In the genomic region with DNA sequence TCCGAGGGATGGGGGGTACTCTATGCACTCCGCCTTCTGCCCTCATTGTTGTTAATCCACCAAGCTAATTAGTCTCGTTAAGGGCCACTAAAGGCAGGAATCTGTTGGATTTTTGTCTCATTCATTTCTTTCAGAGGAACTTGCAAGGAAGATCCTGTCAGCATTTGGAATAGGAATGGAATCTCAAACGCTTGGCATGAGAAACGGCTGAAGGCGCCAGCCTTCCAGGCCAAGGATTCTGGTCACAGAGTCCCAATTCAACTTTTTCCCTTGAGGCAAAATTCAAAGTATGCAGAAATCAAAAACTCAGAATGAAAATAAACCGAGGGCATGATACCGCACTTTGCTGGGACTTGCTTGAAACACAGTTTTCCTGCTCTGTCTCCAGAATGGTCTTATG, we compare ENCODE assay signal across 16 mouse cellular contexts. TPM values are rescaled to one million over a fixed set of nuclear protein-coding genes. Genes with fewer than 3 reads are reported as not detected.
DNase-seq lines count a peak whose midpoint lies in the region; ATAC-seq and TF ChIP-seq lines count a peak whose summit lies in the region.
"Had no signal": no experiment of that assay in that cellular context is flagged by ENCODE, and none has a peak within 500 bp of the region (broad histone marks: within the 10 kb centered on the region; RNA-seq: fewer than 3 reads in every experiment).

No protein-coding gene starts in this region.

- no peak overlapping the region for H3K27ac ChIP-seq in forebrain, embryonic 14.5 days (ENCODE audit: low read depth, low read length)
- H3K27ac ChIP-seq in forebrain, embryonic 12.5 days = no peak overlapping the region
- H3K27ac ChIP-seq in lung, postnatal 0 days (ENCODE audit: low read length) = no peak overlapping the region
- H3K27ac ChIP-seq: embryonic facial prominence, embryonic 13.5 days; left cerebral cortex, adult 2 months; liver, embryonic 12.5 days; macrophage; midbrain, embryonic 15.5 days; neural tube, embryonic 12.5 days had no signal

- TF ChIP-seq CTCF in lung, postnatal 0 days (IDR thresholded peaks at IDR 0.05) = no peak

- no peak for TF ChIP-seq EP300 in lung, postnatal 0 days (IDR thresholded peaks at IDR 0.05)

- WGBS in forebrain, embryonic 14.5 days = 16% methylated on average over 8 of the region's 8 CpGs
- WGBS in forebrain, embryonic 12.5 days = 21% methylated on average over 8 of the region's 8 CpGs
- WGBS in lung, postnatal 0 days = 75% methylated on average over 8 of the region's 8 CpGs

- no peak overlapping the region for H3K4me2 ChIP-seq in forebrain, embryonic 14.5 days (ENCODE audit: low read length)
- H3K4me2 ChIP-seq in forebrain, embryonic 12.5 days = no peak overlapping the region; the same call in 1 of the 2 replicates
- H3K4me2 ChIP-seq in lung, postnatal 0 days (replicated peaks; ENCODE audit: low read depth, low read length) = no peak overlapping the region
- H3K4me2 ChIP-seq: embryonic facial prominence, embryonic 13.5 days; liver, embryonic 12.5 days; midbrain, embryonic 15.5 days; neural tube, embryonic 12.5 days had no signal

- no peak for ATAC-seq in forebrain, embryonic 14.5 days
- no peak for ATAC-seq in forebrain, embryonic 12.5 days (ENCODE audit: low FRiP score)
- no peak for ATAC-seq in lung, postnatal 0 days
- ATAC-seq: activated CD4-positive, CD25-positive, alpha-beta regulatory T cell, adult 4 months; liver, embryonic 12.5 days; midbrain, embryonic 15.5 days had no signal

- DNase-seq in forebrain, embryonic 14.5 days (ENCODE audit: low spot score) = peak; percentile 38
- DNase-seq in lung, postnatal 14 days = peak; percentile 14
- DNase-seq in lung, postnatal 0 days (ENCODE audit: low spot score) = no peak
- peak; percentile 16 for DNase-seq in heart, adult 8-10 months (ENCODE audit: low spot score)
- DNase-seq in skeletal muscle tissue, adult 2 months (ENCODE audit: low read depth, low spot score) = peak; percentile 40
- no peak for DNase-seq in right cerebral cortex, postnatal 10 days (ENCODE audit: low spot score in 2 of 2)
- DNase-seq in spleen, postnatal 36 days (ENCODE audit: low spot score in 2 of 2) = no peak
- DNase-seq: cerebellum, postnatal 14 days had no signal

- H3K9ac ChIP-seq in forebrain, embryonic 14.5 days (ENCODE audit: low read length) = no peak overlapping the region
- H3K9ac ChIP-seq in forebrain, embryonic 12.5 days = no peak overlapping the region
- H3K9ac ChIP-seq in lung, postnatal 0 days (replicated peaks; ENCODE audit: low read depth) = no peak overlapping the region
- H3K9ac ChIP-seq: embryonic facial prominence, embryonic 13.5 days; liver, embryonic 12.5 days; midbrain, embryonic 15.5 days; neural tube, embryonic 12.5 days had no signal

- H3K27me3 ChIP-seq in forebrain, embryonic 14.5 days (replicated peaks; ENCODE audit: control insufficient read depth, insufficient read depth, low read length) = no peaks in the 10 kb centered on the region
- H3K27me3 ChIP-seq in forebrain, embryonic 12.5 days = no peaks in the 10 kb centered on the region
- no peaks in the 10 kb centered on the region for H3K27me3 ChIP-seq in lung, postnatal 0 days (replicated peaks; ENCODE audit: insufficient read depth, low read length)
- H3K27me3 ChIP-seq: embryonic facial prominence, embryonic 13.5 days; liver, embryonic 12.5 days; midbrain, embryonic 15.5 days; neural tube, embryonic 12.5 days had no signal

- no peaks in the 10 kb centered on the region for H3K36me3 ChIP-seq in forebrain, embryonic 14.5 days (ENCODE audit: control insufficient read depth, insufficient read depth, low read length)
- H3K36me3 ChIP-seq in forebrain, embryonic 12.5 days (replicated peaks) = no peaks in the 10 kb centered on the region
- no peaks in the 10 kb centered on the region for H3K36me3 ChIP-seq in lung, postnatal 0 days (ENCODE audit: insufficient read depth, low read length)
- H3K36me3 ChIP-seq: embryonic facial prominence, embryonic 13.5 days; liver, embryonic 12.5 days; midbrain, embryonic 15.5 days; neural tube, embryonic 12.5 days had no signal

- H3K4me1 ChIP-seq in forebrain, embryonic 14.5 days (ENCODE audit: control insufficient read depth, insufficient read depth, low read length) = peaks cover 7% of the 10 kb centered on the region
- peaks cover 15% of the 10 kb centered on the region for H3K4me1 ChIP-seq in forebrain, embryonic 12.5 days
- H3K4me1 ChIP-seq in lung, postnatal 0 days (ENCODE audit: insufficient read depth, low read depth, low read length) = no peaks in the 10 kb centered on the region
- H3K4me1 ChIP-seq: liver, embryonic 12.5 days; midbrain, embryonic 15.5 days; neural tube, embryonic 12.5 days had no signal

- no peak overlapping the region for H3K4me3 ChIP-seq in forebrain, embryonic 14.5 days (ENCODE audit: low read depth, low read length)
- no peak overlapping the region for H3K4me3 ChIP-seq in forebrain, embryonic 12.5 days (replicated peaks)
- no peak overlapping the region for H3K4me3 ChIP-seq in lung, postnatal 0 days (ENCODE audit: low read depth, low read length)
- H3K4me3 ChIP-seq: embryonic facial prominence, embryonic 13.5 days; left cerebral cortex, adult 2 months; liver, embryonic 12.5 days; midbrain, embryonic 15.5 days; neural tube, embryonic 12.5 days had no signal

- H3K9me3 ChIP-seq in forebrain, embryonic 14.5 days (replicated peaks; ENCODE audit: control insufficient read depth, low read length) = no peaks in the 10 kb centered on the region
- no peaks in the 10 kb centered on the region for H3K9me3 ChIP-seq in forebrain, embryonic 12.5 days
- no peaks in the 10 kb centered on the region for H3K9me3 ChIP-seq in lung, postnatal 0 days (ENCODE audit: low read length)
- H3K9me3 ChIP-seq: embryonic facial prominence, embryonic 13.5 days; liver, embryonic 12.5 days; midbrain, embryonic 15.5 days; neural tube, embryonic 12.5 days had no signal

RNA-seq across cellular contexts. Expression of a gene that starts 48.7 kb away (rescaled TPM):
- polyA plus RNA-seq in forebrain, embryonic 14.5 days (2014; fragmentation: Nextera tagmentation; extraction: Ambion mirVana) = 188 and 194 TPM in 2 replicates
- polyA plus RNA-seq in forebrain, embryonic 12.5 days (2016; fragmentation: Nextera tagmentation; extraction: Ambion mirVana) = 213 and 220 TPM in 2 replicates
- 32.7 and 36.9 TPM in 2 replicates for polyA plus RNA-seq in lung, postnatal 0 days (2015; fragmentation: Nextera tagmentation; extraction: Ambion mirVana)
- total RNA-seq in heart, adult 8-10 months (2022) = 1 to 10 TPM; 5.1 to 9.5 (median 7.0) TPM

Comparison
In these comparisons a context has a peak if more than half of its experiments do, and no peak if none do; other contexts are left out.
1. DNase-seq: peak in forebrain, embryonic 14.5 days (single experiment), lung, postnatal 14 days (single experiment), heart, adult 8-10 months (single experiment) and skeletal muscle tissue, adult 2 months (single experiment); none in lung, postnatal 0 days (single experiment), right cerebral cortex, postnatal 10 days (0 of 2) and spleen, postnatal 36 days (0 of 2).